Mouse (Mus musculus) liver, embryonic 14.5 days (tissue): ENCODE measurements around the gene Pirb.

Source experiments
- CTCF ChIP-seq: IDR thresholded peaks from 2 replicates; pipeline ENCODE4 v1.5.1; 2016; ENCODE audit warnings: antibody characterized with exemption, low read depth, control low read depth
- EP300 ChIP-seq: IDR thresholded peaks from 2 replicates; pipeline ENCODE4 v1.6.1; 2016; ENCODE audit warnings: antibody characterized with exemption, low read depth

DNA sequence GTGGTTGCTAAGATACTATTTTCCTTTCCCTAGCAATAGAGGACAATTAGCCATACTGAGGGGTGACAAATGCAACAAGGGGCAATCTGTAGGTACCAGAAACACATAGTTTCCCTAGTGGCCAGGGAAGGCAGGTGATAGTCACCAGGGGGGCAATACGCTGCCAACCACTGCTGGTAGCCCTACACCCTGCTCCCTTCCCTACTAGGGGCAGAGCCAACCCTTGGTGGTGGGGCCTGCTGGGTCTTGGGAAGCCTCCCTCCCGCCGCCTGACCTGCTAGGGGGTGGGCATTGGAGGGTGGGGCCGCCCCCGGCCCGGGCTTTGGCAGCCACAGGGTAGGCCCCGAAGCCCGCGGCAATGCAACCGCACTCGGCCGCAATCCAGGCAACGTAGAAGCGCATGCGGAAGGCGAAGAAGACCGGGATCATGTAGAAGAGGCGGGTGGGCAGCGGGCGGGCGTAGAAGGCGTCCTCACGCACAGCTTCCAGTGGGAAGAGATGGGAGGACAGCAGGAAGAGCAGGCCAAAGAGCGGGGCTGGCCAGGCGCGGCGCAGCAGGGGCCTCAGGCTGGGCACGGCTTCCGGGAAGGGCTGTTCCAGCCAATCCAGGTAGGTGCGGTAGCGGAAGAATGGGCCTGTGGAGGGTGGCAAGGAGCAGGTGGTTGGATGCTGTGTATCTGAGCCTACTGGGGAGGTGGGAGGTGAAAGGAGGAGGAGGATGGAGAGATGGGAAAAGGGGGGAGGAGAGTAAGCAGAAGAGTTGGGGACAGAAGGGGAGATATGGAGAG, 34.6 kb downstream of the Pirb start:
- TF ChIP-seq EP300 (no peak), CTCF (no peak)
